Mouse (Mus musculus) bone marrow, adult 2 months (tissue): ENCODE measurements around the gene Nckap1. TPM values are rescaled to one million over a fixed set of nuclear protein-coding genes. Genes with fewer than 3 reads are reported as not detected.

ENCODE experiments used
- H3K27ac ChIP-seq: fragments of 200-500 bp; 2 replicates; pipeline ENCODE4 v1.5.1; 2012; ENCODE audit warnings: low read depth, mild to moderate bottlenecking, control low read depth, inconsistent platforms, low read length; ENCODE audit not compliant: control insufficient read depth, poor library complexity, insufficient read depth
- H3K4me1 ChIP-seq: fragments of 200-500 bp; 2 replicates; pipeline ENCODE4 v1.6.1; 2011; ENCODE audit warnings: low read length; ENCODE audit not compliant: control insufficient read depth, insufficient read depth
- H3K4me3 ChIP-seq: fragments of 200-500 bp; replicated peaks from 2 replicates; pipeline ENCODE3; 2011; ENCODE audit warnings: mild to moderate bottlenecking, low read depth, low read length, control low read depth; ENCODE audit not compliant: control insufficient read depth
- CTCF ChIP-seq: fragments of 200-500 bp; IDR thresholded peaks from 2 replicates; pipeline ENCODE4 v1.5.1; 2011; ENCODE audit warnings: low read length, control low read depth; ENCODE audit not compliant: control insufficient read depth, insufficient read depth
- POLR2A ChIP-seq: fragments of 200-500 bp; IDR thresholded peaks from 2 replicates; pipeline ENCODE4 v1.6.1; 2011; ENCODE audit warnings: low read depth, mild to moderate bottlenecking, control low read depth, low read length, borderline replicate concordance; ENCODE audit not compliant: control insufficient read depth
- WGBS: fragments of 180-500 bp; shearing (Covaris S2); methylation state at CpG from one replicate; pipeline ENCODE4 v1.1.7; 2018; 5-methylcytosine and 5-hydroxymethylcytosine counted together
- polyA plus RNA-seq: library from polyadenylated mRNA; stranded (reverse); fragments of >200 nt; gene quantifications from 2 replicates; pipeline ENCODE4 v1.2.4, GENCODE M21; 2011; ENCODE audit warnings: low replicate concordance; ENCODE audit not compliant: missing spikeins, insufficient read depth, insufficient read length

Nckap1 gene
- polyA plus RNA-seq, 1 experiment: 13.3 TPM

DNA sequence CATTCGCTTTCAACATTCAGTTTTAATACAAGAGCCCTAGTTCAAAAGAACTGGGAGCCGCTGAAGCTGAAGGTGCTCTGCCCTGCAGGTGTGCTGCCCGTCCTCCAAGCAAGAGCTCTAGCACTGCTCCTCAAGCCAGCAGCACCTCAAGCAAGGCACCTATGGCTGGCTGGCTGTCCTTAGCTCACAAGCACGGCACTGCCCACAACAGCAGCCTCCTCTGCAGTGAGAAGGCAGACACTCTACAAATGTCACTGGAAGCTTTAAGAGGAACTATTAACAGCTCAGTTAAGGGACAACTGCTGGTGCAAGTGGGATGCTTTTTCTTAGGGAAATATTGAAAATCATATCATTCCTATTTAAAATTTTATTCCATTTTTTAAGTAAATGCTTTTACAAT, 10.5 kb downstream of the Nckap1 start:
- no peak for TF ChIP-seq POLR2A
- TF ChIP-seq CTCF: no peak
- WGBS: 71% methylated on average over 4 of the region's 4 CpGs
- Histone ChIP-seq H3K4me3 (no peak overlapping the region), H3K4me1 (no peaks in the 10 kb centered on the region), H3K27ac (no peak overlapping the region)

DNA sequence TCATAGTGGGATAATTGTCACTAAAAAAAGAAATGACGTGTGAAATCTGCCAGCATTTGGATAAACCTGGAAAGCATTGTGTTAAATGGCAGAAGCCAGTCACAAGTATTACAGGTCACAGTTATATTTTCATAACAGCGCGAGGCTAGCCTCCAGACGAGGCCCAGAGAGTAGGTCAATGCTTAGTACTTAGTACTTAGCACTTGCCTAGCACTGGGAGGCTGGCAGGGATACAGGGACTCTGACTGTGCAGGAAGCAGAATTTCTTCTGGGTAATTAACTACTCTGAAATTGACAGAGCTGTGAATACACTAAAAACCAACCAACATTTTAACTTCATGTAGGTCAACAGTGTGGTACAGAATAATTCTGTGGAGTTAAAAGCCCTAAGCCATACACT, 13.8 kb downstream of the Nckap1 start:
- Histone ChIP-seq H3K4me3 (no peak overlapping the region), H3K27ac (no peak overlapping the region), H3K4me1 (no peaks in the 10 kb centered on the region)
- 82% methylated on average over 4 of the region's 4 CpGs for WGBS
- TF ChIP-seq POLR2A: no peak
- no peak for TF ChIP-seq CTCF

DNA sequence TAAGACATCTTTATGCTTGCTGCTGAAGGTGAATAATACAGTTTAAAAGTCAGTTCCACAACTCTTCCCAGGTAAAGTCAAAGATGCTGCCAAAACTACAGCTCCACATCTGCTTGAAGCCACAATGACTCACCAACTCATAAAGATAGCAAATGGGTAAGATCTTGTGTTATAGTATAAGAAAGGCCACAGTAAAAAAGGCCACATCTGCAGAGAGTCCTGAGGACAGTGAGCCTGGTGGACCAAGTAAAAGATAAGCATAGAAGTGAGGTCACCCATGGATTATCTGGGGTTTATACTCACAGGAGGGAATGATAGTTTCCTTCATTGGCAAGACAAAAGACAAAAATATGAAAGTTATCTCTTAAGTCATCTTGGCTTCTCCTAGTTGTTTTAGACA, 18.9 kb downstream of the Nckap1 start:
- H3K4me1 ChIP-seq: no peaks in the 10 kb centered on the region
- H3K27ac ChIP-seq: no peak overlapping the region
- no peak overlapping the region for H3K4me3 ChIP-seq
- TF ChIP-seq CTCF: no peak
- no peak for TF ChIP-seq POLR2A

DNA sequence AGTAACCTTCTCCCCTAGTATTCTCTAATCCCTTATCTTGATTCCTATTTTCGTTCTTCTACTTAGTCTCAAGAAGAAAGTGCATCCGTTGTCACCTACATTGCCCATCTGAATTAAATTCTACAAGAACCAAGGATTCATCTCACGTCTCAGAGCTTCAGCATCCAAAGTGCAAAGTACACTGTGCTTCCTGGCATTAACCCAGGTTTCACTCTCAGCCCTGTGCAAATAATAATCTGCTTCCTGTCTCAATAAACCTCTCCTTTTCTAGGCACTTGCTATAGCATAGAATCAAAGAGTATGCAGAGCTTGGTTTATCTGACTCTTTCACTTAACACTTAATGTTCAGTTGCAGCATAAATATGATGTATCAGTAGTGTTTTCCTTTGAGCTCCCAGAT, 19.7 kb downstream of the Nckap1 start:
- no peaks in the 10 kb centered on the region for H3K4me1 ChIP-seq
- no peak for TF ChIP-seq POLR2A
- TF ChIP-seq CTCF: no peak
- no peak overlapping the region for H3K4me3 ChIP-seq
- no peak overlapping the region for H3K27ac ChIP-seq
- WGBS: 72% methylated on average over 3 of the region's 3 CpGs

DNA sequence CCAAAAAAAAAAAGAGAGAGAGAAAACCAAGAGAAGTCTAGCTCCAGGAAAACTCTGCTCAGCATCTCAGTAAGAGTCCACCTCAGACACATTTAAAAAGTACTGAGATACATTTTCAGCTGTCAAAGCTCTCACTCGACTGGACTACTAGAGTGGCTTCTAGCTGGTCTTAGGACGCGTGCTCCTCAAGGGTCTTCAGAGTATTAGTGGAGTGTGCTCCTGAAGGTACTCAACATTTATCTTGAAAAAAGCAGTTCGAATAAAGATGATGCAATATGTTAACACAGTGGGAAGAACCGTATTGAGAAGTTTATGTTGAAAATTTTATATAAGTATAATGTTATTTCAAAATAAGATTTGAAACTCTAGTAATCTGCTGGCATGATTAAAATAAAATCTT, 20.4 kb downstream of the Nckap1 start:
- no peak overlapping the region for H3K4me3 ChIP-seq
- no peak overlapping the region for H3K27ac ChIP-seq
- WGBS: 85% methylated on average over 5 of the region's 5 CpGs
- TF ChIP-seq POLR2A (no peak), CTCF (no peak)
- no peaks in the 10 kb centered on the region for H3K4me1 ChIP-seq

GRCm38 (mm10) chr2:80559655-80560054, 21.5 kb downstream of the Nckap1 start:
- H3K4me1 ChIP-seq: no peaks in the 10 kb centered on the region
- 84% methylated on average over 5 of the region's 5 CpGs for WGBS
- H3K27ac ChIP-seq: no peak overlapping the region
- no peak overlapping the region for H3K4me3 ChIP-seq
- TF ChIP-seq POLR2A (no peak), CTCF (no peak)

DNA sequence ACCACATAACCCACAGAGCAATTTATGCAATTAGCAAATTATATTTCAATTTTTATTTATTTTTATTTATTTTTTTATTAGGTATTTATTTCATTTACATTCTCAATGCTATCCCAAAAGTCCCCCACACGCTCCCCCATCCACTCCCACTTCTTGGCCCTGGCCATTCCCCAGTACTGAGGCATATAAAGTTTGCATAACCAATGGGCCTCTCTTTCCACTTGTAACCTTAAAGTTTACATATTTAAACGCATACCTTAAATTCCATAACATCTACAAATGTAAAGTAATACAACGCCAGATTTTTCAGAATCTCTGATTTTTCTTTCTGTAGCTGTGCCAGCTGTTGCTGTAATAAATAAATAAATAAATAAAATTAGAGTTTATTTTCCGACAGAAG, 26.7 kb downstream of the Nckap1 start:
- no peak for TF ChIP-seq POLR2A
- no peak for TF ChIP-seq CTCF
- 85% methylated on average over 4 of the region's 4 CpGs for WGBS
- H3K4me1 ChIP-seq: no peaks in the 10 kb centered on the region
- H3K4me3 ChIP-seq: no peak overlapping the region
- no peak overlapping the region for H3K27ac ChIP-seq

GRCm38 (mm10) chr2:80549704-80550103, 31.5 kb downstream of the Nckap1 start:
- Histone ChIP-seq H3K4me1 (no peaks in the 10 kb centered on the region), H3K4me3 (no peak overlapping the region), H3K27ac (no peak overlapping the region)
- TF ChIP-seq POLR2A: no peak
- no peak for TF ChIP-seq CTCF
- WGBS: 82% methylated on average over 4 of the region's 4 CpGs

DNA sequence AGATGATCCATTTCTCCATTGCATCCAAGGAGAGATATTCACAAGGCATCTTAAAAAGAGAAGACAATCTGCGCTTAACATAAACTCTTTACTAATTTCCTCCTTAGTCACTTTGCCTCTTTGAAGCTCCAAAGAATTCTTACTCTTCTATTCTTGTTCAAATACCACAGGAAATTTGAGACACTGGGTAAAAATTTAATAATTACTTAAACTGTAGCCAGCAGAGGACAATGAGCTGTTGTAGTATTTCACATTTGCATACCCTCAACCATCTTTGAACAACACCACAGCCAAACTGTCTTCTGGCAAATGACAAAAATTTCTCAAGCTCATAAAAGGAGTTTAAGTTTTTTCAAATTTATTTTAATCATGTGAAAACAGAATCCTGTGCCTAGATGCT, 33.3 kb downstream of the Nckap1 start:
- Histone ChIP-seq H3K27ac (no peak overlapping the region), H3K4me1 (no peaks in the 10 kb centered on the region), H3K4me3 (no peak overlapping the region)
- WGBS: 88% methylated on average over 1 of the region's 1 CpGs
- TF ChIP-seq POLR2A (no peak), CTCF (no peak)

DNA sequence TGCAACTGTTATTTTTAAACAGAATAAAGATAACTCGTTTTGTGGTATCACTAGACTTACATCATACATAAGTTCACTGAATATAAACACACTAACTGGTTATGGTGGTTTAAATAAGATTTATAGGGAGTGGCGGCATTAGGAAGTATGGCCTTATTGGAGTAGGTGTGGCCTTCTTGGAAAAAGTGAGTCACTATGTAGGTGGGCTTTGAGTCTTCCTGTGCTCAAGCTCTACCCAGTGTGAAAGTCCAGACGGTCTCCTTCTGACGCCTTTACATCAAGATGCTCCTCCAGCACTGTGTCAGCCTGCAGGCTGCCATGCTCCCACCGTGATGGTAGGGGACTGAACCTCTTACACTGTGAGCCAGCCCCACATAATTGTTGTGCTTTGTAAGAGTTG, 38.4 kb downstream of the Nckap1 start:
- H3K4me3 ChIP-seq: no peak overlapping the region

More for the DNA sequence above, 38.4 kb downstream of the Nckap1 start:
- H3K27ac ChIP-seq: no peak overlapping the region
- TF ChIP-seq CTCF (no peak), POLR2A (no peak)
- H3K4me1 ChIP-seq: no peaks in the 10 kb centered on the region
- 81% methylated on average over 5 of the region's 5 CpGs for WGBS
